Mouse (Mus musculus): ENCODE results near the gene Prickle3. TPM values are rescaled to one million over a fixed set of nuclear protein-coding genes. Genes with fewer than 3 reads are reported as not detected.

Gene Prickle3
- polyA plus RNA-seq (2015; fragmentation: Nextera tagmentation; extraction: Ambion mirVana): 1.7 and 3.8 TPM in 2 replicates

DNA sequence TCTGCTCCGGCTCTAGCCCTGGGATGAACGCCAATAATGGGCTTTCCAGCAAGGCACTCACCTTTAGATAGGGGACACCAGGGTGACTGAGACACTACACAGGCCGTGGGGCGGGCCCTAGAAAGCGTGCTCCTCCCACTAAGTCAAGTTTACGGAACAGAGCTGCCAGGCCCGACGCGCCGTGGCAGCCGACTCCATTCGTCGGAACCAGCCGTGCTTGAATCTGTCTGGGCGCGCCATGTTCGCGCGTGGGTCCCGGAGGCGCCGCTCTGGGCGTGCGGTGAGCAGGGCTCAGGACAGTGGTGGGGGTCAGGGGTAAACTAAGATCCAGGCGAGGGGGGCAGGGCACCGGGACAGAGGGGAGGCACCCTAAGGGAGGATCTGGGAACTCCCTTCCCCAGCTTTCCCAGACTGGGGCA is at the start of gene Prickle3:
Gene Prickle3 (plus strand): TSS at position 40 of the 419 bp plus-strand sequence.
- peak within 1 kb of the TSS; percentile 26 for H3K4me3 ChIP-seq (replicated peaks)

DNA sequence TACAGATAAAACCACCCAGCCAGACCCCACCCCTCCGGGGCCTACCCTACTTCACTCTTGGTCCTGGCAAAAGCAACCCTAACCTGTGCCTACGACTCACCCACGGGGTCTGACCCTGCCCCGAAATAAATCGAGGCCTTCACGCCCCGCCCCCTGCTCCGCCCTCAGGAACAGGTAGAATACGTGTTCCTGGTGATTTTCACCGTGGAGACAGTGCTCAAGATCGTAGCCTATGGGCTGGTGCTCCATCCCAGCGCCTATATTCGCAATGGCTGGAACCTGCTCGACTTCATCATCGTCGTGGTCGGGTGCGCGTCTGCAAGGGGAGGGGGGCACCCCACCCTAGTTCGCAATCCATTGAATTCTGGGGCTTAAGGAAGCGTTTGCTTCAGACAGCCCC is 47.0 kb upstream of the Prickle3 start:
- Histone ChIP-seq H3K27ac (replicated peaks) (peak overlapping the region; percentile 60), H3K4me2 (peak overlapping the region; percentile 72), H3K9ac (replicated peaks) (peak overlapping the region; percentile 49), H3K4me1 (no peaks in the 10 kb centered on the region), H3K9me3 (replicated peaks) (no peaks in the 10 kb centered on the region), H3K27me3 (replicated peaks) (no peaks in the 10 kb centered on the region), H3K4me3 (replicated peaks) (peak overlapping the region; percentile 42), H3K36me3 (no peaks in the 10 kb centered on the region)
- 34% methylated on average over 21 of the region's 21 CpGs for WGBS
- peak; percentile 60 for ATAC-seq (ENCODE audit: low FRiP score)

More for the DNA sequence above, at the start of gene Prickle3:
- 33% methylated on average over 26 of the region's 26 CpGs for WGBS
- Histone ChIP-seq H3K36me3 (peaks cover 1% of the 10 kb centered on the region; the same call in 1 of the 2 replicates), H3K9ac (replicated peaks) (0 out of 2 replicates have a peak within 1 kb of the TSS, but pooled peaks have one; percentile 23), H3K9me3 (replicated peaks) (no peaks in the 10 kb centered on the region), H3K4me1 (0 out of 2 replicates have a peak, but pooled peaks cover 4% of the 10 kb centered on the region), H3K27ac (replicated peaks) (no peak within 1 kb of the TSS), H3K27me3 (replicated peaks) (no peaks in the 10 kb centered on the region), H3K4me2 (peak within 1 kb of the TSS; percentile 48)
- ATAC-seq (ENCODE audit: low FRiP score): no peak

DNA sequence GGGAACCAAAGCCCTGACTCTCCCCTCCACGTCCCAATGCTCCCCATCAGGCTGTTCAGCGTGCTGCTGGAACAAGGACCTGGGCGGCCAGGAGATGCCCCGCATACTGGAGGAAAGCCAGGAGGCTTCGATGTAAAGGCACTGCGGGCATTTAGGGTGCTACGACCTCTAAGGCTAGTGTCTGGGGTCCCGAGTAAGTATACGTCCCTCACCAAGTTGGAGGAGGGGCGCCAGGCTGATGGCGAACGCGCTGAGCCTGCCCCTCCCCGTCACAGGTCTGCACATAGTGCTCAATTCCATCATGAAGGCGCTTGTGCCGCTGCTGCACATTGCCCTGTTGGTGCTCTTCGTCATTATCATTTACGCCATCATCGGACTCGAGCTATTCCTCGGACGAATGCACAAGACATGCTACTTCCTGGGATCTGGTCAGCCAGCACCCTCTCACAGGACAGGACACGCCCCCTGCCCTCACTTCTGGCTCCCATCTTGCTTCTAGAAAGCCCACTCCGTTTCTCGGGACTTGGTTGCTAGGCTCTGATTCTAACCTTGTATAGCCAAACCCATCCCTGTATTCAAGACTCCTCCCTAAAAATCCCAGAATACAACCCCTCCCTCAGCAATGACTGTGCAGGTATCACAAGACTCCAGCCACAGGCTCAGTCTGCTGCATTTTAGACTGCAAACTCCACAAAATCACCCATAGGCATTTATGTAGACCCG is 46.4 kb upstream of the Prickle3 start:
- peak; percentile 78 for ATAC-seq (ENCODE audit: low FRiP score)
- no peaks in the 10 kb centered on the region for H3K9me3 ChIP-seq (replicated peaks)
- H3K4me1 ChIP-seq: no peaks in the 10 kb centered on the region
- H3K36me3 ChIP-seq: no peaks in the 10 kb centered on the region
- peak overlapping the region; percentile 60 for H3K27ac ChIP-seq (replicated peaks)
- H3K4me2 ChIP-seq: peak overlapping the region; percentile 72
- WGBS: 29% methylated on average over 26 of the region's 26 CpGs
- peak overlapping the region; percentile 42 for H3K4me3 ChIP-seq (replicated peaks)
- no peaks in the 10 kb centered on the region for H3K27me3 ChIP-seq (replicated peaks)
- H3K9ac ChIP-seq (replicated peaks): peak overlapping the region; percentile 49

DNA sequence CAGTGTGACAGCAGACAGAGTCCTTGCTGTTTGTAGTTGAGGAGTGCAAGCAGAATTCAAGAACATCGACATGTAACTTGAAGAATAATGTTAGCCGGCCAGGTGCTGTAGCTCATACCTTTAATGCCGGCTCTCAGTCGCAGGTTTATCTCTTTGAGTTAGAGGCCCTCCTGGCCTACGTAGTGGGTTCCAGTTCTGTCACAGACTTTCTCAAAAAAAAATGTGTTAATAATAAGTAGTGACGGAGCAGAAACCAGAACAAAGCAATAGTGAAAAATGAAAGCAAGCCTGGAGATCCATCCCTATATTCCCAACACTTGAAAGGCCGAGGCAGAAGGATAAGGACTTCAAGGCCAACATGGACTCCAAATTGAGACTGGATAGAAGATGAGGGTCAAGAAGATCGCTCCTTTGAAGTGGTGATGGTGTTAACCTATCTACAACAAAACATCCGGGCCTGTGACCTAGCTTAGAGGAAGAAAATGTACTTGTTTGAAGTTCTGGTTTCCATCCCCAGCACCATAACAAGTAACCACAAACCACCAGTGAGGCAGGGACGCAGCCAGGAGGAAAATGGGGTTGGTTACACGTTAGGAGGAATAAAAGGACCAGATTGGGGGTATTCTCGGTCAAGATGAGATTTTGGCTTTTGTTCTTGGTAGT is 39.0 kb upstream of the Prickle3 start:
- Histone ChIP-seq H3K4me3 (replicated peaks) (no peak overlapping the region), H3K9ac (replicated peaks) (no peak overlapping the region), H3K4me1 (no peaks in the 10 kb centered on the region), H3K27me3 (replicated peaks) (no peaks in the 10 kb centered on the region), H3K27ac (replicated peaks) (no peak overlapping the region), H3K9me3 (replicated peaks) (no peaks in the 10 kb centered on the region), H3K4me2 (no peak overlapping the region), H3K36me3 (no peaks in the 10 kb centered on the region)
- ATAC-seq (ENCODE audit: low FRiP score): no peak
- WGBS: 84% methylated on average over 12 of the region's 12 CpGs

DNA sequence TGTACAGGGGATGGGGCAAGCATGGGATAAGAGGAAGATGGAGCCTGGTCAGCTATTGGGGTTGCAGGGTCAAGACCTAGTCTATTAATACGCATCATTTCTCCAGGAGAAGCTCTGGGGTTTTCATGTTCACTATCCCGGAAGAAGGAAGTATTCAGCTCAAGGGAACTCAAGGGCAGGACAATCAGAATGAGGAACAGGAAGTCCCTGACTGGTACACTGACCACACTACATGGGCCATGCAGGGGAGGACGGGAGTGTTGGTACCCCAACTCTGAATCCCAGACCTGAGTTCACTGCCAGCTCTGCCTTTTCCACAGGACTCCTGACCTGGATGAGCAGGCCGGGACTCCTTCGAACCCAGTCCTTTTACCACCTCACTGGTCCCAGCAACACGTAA is 24.5 kb upstream of the Prickle3 start:
- Histone ChIP-seq H3K36me3 (no peaks in the 10 kb centered on the region), H3K9ac (replicated peaks) (no peak overlapping the region), H3K4me2 (no peak overlapping the region), H3K4me1 (no peaks in the 10 kb centered on the region), H3K4me3 (replicated peaks) (no peak overlapping the region), H3K9me3 (replicated peaks) (no peaks in the 10 kb centered on the region), H3K27me3 (replicated peaks) (no peaks in the 10 kb centered on the region), H3K27ac (replicated peaks) (no peak overlapping the region)
- no peak for ATAC-seq (ENCODE audit: low FRiP score)
- 89% methylated on average over 6 of the region's 6 CpGs for WGBS

DNA sequence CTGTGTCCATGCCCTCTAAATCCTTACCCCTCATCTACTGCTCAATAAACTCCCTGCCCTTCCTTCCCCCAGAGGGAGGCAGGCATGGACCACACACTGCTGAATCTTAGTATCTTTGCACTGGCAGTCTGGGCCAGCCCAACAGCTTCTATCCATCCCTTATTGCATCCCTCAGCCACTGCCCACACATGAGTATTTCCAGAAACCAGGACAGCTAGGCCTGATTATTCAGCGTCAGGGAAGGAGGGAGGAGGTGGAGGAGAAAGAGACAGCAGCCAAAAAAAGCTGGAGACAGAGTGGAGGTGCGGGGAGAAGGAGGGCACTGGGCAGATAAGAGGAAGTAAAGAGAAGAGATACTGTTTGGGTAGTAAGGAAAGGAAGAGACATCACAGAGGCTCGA is 22.0 kb upstream of the Prickle3 start:
- Histone ChIP-seq H3K27me3 (replicated peaks) (no peaks in the 10 kb centered on the region), H3K4me1 (no peaks in the 10 kb centered on the region), H3K36me3 (no peaks in the 10 kb centered on the region), H3K9me3 (replicated peaks) (no peaks in the 10 kb centered on the region), H3K4me3 (replicated peaks) (no peak overlapping the region), H3K27ac (replicated peaks) (no peak overlapping the region), H3K4me2 (no peak overlapping the region), H3K9ac (replicated peaks) (no peak overlapping the region)
- ATAC-seq (ENCODE audit: low FRiP score): no peak
- WGBS: 74% methylated on average over 3 of the region's 3 CpGs

DNA sequence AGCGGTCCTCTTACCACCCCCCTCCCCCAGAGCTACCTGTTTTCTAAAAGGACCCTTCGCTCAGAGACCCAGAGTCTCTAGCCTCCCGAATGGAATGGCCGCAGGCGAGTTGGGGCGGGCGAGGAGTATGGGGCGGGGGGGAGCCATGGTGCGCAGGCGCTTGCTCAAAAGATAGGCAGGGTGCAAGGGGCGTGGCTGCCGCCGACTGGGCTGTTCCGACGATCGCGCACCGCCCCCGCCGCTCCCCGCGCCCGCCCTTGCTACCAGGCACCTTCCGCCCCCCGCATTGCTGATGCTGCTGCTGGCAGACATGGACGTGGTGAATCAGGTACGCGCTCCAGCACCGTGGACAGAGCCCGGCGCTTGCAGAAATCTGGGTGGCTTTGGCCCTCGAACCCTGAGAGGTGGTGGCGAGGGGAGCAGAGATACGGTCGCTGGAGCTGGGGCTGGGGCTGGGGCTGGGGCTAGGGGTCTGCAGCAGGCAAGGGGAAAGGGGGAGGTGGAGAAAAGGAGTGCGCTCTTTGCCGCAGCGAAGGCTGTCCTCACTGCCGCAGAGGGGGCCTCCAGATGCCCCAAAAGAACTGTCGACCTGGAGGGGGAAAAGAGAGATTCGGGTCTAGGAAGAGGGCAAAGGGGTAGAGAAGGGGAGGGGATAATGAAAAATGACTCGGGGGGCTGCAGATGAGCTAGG is 18.5 kb upstream of the Prickle3 start, which contains the start of gene Syp:
Gene Syp (plus strand): TSS at position 71 of the 691 bp plus-strand sequence.
- WGBS: 15% methylated on average over 36 of the region's 42 CpGs

DNA sequence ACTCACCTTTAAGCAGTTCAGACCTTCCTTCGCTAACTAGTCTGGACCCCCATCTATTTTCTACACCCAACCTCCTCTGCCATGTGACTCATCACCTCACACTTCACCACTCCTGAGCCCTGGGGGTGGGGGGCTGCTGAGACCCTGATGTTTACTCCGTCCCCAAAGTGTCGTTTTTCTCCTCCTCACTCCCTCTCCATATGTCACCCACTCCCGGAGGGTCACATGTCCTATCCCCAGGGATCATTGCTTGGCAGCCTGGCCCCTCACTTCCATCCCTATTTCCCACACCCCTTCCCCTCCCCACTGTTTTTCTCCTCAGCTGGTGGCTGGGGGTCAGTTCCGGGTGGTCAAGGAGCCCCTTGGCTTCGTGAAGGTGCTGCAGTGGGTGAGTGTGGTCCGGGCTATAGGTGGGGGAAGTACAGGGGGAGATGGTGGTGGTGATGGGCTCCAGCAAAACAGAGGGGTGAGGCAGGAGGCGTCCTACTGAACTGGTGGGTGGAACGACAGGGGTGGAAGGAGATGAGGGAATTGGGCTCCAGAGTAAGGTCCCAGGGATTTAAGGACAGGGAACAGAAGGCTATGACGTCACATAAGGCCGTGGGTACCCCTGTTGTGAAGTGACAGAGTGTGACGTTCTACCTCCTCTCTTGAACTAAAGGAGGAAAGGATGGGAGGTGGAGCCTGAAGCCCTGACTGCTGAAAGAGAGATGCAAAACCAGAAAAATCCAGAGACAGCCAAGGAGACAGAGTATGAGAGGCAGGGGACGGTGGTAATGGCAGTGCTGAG is 17.3 kb upstream of the Prickle3 start:
- no peaks in the 10 kb centered on the region for H3K27me3 ChIP-seq (replicated peaks)
- peak overlapping the region; percentile 49 for H3K4me3 ChIP-seq (replicated peaks)
- no peaks in the 10 kb centered on the region for H3K9me3 ChIP-seq (replicated peaks)
- WGBS: 25% methylated on average over 13 of the region's 13 CpGs
- H3K4me2 ChIP-seq: peak overlapping the region; percentile 60
- H3K36me3 ChIP-seq: peaks cover 8% of the 10 kb centered on the region; the same call in 1 of the 2 replicates
- H3K9ac ChIP-seq (replicated peaks): peak overlapping the region; percentile 41
- peaks cover 6% of the 10 kb centered on the region for H3K4me1 ChIP-seq
- H3K27ac ChIP-seq (replicated peaks): peak overlapping the region; percentile 78
- peak; percentile 46 for ATAC-seq (ENCODE audit: low FRiP score)

More for the DNA sequence above, 18.5 kb upstream of the Prickle3 start, which contains the start of gene Syp:
- Histone ChIP-seq H3K4me2 (peak within 1 kb of the TSS; percentile 60), H3K4me3 (replicated peaks) (peak within 1 kb of the TSS; percentile 49), H3K9ac (replicated peaks) (peak within 1 kb of the TSS; percentile 41), H3K9me3 (replicated peaks) (no peaks in the 10 kb centered on the region), H3K27ac (replicated peaks) (peak within 1 kb of the TSS; percentile 78), H3K4me1 (peaks cover 6% of the 10 kb centered on the region), H3K36me3 (0 out of 2 replicates have a peak, but pooled peaks cover 3% of the 10 kb centered on the region), H3K27me3 (replicated peaks) (no peaks in the 10 kb centered on the region)
- peak; percentile 90 for ATAC-seq (ENCODE audit: low FRiP score)

DNA sequence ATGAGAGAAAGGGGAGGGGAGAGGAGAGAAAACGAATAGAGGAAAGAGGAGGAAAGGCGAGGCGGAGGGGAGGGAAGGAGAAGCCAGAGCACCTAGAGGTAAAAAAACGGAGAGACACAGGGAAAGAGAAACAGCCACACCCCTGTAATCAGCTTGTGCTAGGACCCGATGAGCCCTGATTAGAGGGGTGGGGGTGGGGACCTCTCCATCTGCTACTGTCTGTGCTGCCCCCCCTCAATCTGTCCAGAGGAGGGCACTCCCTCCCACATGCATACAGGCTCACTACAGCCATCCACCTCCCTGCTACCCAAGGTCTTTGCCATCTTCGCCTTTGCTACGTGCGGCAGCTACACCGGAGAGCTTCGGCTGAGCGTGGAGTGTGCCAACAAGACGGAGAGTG is 16.3 kb upstream of the Prickle3 start:
- Histone ChIP-seq H3K27me3 (replicated peaks) (no peaks in the 10 kb centered on the region), H3K27ac (replicated peaks) (no peak overlapping the region), H3K4me2 (peak overlapping the region; percentile 60), H3K9ac (replicated peaks) (no peak overlapping the region), H3K4me1 (peaks cover 6% of the 10 kb centered on the region), H3K4me3 (replicated peaks) (peak overlapping the region; percentile 23), H3K36me3 (peaks cover 9% of the 10 kb centered on the region; the same call in 1 of the 2 replicates), H3K9me3 (replicated peaks) (no peaks in the 10 kb centered on the region)
- 44% methylated on average over 12 of the region's 12 CpGs for WGBS
- ATAC-seq (ENCODE audit: low FRiP score): no peak

DNA sequence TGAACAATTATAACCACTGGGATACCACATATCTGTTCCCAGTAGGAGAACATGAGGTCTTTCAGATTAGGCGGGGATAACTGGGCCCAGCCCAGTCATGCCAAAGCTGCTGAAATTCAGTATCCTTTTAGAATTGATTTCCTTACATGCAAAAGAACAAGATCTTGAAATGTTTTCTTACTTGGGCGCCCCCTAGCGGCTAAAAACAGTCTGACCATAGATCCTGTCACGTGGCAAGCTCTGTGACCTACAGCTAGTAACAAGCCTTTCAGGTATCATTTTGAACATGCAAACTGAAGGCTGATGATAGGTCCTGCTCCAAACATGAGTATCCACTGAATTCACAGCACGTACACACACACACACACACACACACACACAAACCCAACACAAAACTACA is 11.7 kb upstream of the Prickle3 start:
- ATAC-seq (ENCODE audit: low FRiP score): no peak
- peaks cover 9% of the 10 kb centered on the region; the same call in 1 of the 2 replicates for H3K36me3 ChIP-seq
- peaks cover 9% of the 10 kb centered on the region for H3K4me1 ChIP-seq
- no peak overlapping the region for H3K4me3 ChIP-seq (replicated peaks)
- H3K27ac ChIP-seq (replicated peaks): no peak overlapping the region
- no peaks in the 10 kb centered on the region for H3K9me3 ChIP-seq (replicated peaks)
- H3K4me2 ChIP-seq: no peak overlapping the region
- 20% methylated on average over 5 of the region's 5 CpGs for WGBS
- no peaks in the 10 kb centered on the region for H3K27me3 ChIP-seq (replicated peaks)
- no peak overlapping the region for H3K9ac ChIP-seq (replicated peaks)

Data from neural tube, embryonic 15.5 days (tissue).